Mouse (Mus musculus): ENCODE measurements around the gene Plxnd1. TPM values are rescaled to one million over a fixed set of nuclear protein-coding genes. Genes with fewer than 3 reads are reported as not detected.

The Plxnd1 gene
- polyA plus RNA-seq, 1 experiment: 26.2 TPM

DNA sequence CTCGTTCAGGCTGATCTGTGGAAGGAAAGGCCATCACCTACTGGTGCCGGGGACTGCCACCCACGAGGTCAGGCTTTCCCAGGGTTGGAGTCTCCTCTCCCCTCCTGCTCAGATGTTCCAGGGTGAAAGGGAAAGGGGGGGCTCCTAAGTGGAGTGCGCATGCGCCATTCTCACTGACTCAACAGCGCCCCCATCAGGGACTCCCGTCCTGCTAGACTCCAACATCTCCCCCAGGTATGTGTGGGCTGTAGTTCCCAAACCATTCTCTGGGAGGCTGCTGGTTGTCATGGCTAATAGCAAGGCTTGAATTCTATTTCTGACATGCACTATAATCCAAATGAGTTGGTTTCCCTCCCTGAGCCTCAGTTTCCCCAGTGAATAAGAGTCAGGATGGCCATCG, 16.2 kb downstream of the Plxnd1 start:
- Histone ChIP-seq H3K36me3 (ENCODE audit: control insufficient read depth, insufficient read depth, low read length) (no peaks in the 10 kb centered on the region), H3K27me3 (ENCODE audit: control insufficient read depth, insufficient read depth, low read length) (no peaks in the 10 kb centered on the region), H3K4me1 (ENCODE audit: control insufficient read depth, insufficient read depth, insufficient read length, low read length) (no peaks in the 10 kb centered on the region; the same call in 1 of the 2 replicates), H3K27ac (ENCODE audit: insufficient read depth, low read depth, low read length) (no peak overlapping the region), H3K4me3 (ENCODE audit: low read depth, low read length) (no peak overlapping the region)
- WGBS: 71% methylated on average over 8 of the region's 8 CpGs
- no peak for TF ChIP-seq CTCF (IDR thresholded peaks at IDR 0.05; ENCODE audit: extremely low read depth, insufficient read length, insufficient replicate concordance, low read depth, low read length)
- TF ChIP-seq POLR2A (IDR thresholded peaks at IDR 0.05; ENCODE audit: low read depth, low read length): no peak

DNA sequence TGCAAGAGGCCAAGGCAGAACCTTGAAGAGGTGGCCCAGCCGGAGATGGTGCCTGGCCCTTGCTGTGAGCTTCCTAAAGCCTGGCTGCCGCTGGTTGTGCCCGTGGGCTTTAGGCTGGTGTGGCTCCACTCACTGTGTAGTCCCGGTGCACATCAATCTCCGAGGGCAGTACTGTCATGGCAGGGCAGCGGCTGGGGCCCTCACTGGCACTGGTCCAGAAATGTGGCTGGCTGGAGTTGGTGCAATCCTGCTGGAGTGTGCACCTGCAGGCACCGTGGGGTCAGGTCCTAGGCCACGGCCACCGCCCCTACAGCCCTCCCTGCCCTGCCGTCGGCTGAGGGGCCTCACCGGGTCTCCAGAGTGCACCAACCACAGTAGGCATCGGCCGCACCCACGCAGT, 17.0 kb downstream of the Plxnd1 start:
- TF ChIP-seq POLR2A (IDR thresholded peaks at IDR 0.05; ENCODE audit: low read depth, low read length) (no peak), CTCF (IDR thresholded peaks at IDR 0.05; ENCODE audit: extremely low read depth, insufficient read length, insufficient replicate concordance, low read depth, low read length) (no peak)
- 60% methylated on average over 15 of the region's 15 CpGs for WGBS
- Histone ChIP-seq H3K27ac (ENCODE audit: insufficient read depth, low read depth, low read length) (no peak overlapping the region), H3K36me3 (ENCODE audit: control insufficient read depth, insufficient read depth, low read length) (no peaks in the 10 kb centered on the region), H3K4me3 (ENCODE audit: low read depth, low read length) (no peak overlapping the region), H3K4me1 (ENCODE audit: control insufficient read depth, insufficient read depth, insufficient read length, low read length) (no peaks in the 10 kb centered on the region; the same call in 1 of the 2 replicates), H3K27me3 (ENCODE audit: control insufficient read depth, insufficient read depth, low read length) (no peaks in the 10 kb centered on the region)

- no peaks in the 10 kb centered on the region for H3K36me3 ChIP-seq (ENCODE audit: control insufficient read depth, insufficient read depth, low read length)
- TF ChIP-seq CTCF (IDR thresholded peaks at IDR 0.05; ENCODE audit: extremely low read depth, insufficient read length, insufficient replicate concordance, low read depth, low read length) (no peak), POLR2A (IDR thresholded peaks at IDR 0.05; ENCODE audit: low read depth, low read length) (no peak)
- H3K27me3 ChIP-seq (ENCODE audit: control insufficient read depth, insufficient read depth, low read length): no peaks in the 10 kb centered on the region
- no peak overlapping the region for H3K4me3 ChIP-seq (ENCODE audit: low read depth, low read length)
- WGBS: 73% methylated on average over 8 of the region's 8 CpGs
- peaks cover 5% of the 10 kb centered on the region for H3K4me1 ChIP-seq (ENCODE audit: control insufficient read depth, insufficient read depth, insufficient read length, low read length)
- H3K27ac ChIP-seq (ENCODE audit: insufficient read depth, low read depth, low read length): no peak overlapping the region
Measured at GRCm38 (mm10) chr6:115975606-115976005, 19.2 kb downstream of the Plxnd1 start.

GRCm38 (mm10) chr6:115973881-115974662, 20.7 kb downstream of the Plxnd1 start:
- WGBS: 81% methylated on average over 16 of the region's 16 CpGs
- TF ChIP-seq CTCF (IDR thresholded peaks at IDR 0.05; ENCODE audit: extremely low read depth, insufficient read length, insufficient replicate concordance, low read depth, low read length) (no peak), POLR2A (IDR thresholded peaks at IDR 0.05; ENCODE audit: low read depth, low read length) (no peak)
- H3K27me3 ChIP-seq (ENCODE audit: control insufficient read depth, insufficient read depth, low read length): no peaks in the 10 kb centered on the region
- H3K27ac ChIP-seq (ENCODE audit: insufficient read depth, low read depth, low read length): no peak overlapping the region
- H3K4me1 ChIP-seq (ENCODE audit: control insufficient read depth, insufficient read depth, insufficient read length, low read length): peaks cover 5% of the 10 kb centered on the region
- H3K4me3 ChIP-seq (ENCODE audit: low read depth, low read length): no peak overlapping the region
- no peaks in the 10 kb centered on the region for H3K36me3 ChIP-seq (ENCODE audit: control insufficient read depth, insufficient read depth, low read length)

DNA sequence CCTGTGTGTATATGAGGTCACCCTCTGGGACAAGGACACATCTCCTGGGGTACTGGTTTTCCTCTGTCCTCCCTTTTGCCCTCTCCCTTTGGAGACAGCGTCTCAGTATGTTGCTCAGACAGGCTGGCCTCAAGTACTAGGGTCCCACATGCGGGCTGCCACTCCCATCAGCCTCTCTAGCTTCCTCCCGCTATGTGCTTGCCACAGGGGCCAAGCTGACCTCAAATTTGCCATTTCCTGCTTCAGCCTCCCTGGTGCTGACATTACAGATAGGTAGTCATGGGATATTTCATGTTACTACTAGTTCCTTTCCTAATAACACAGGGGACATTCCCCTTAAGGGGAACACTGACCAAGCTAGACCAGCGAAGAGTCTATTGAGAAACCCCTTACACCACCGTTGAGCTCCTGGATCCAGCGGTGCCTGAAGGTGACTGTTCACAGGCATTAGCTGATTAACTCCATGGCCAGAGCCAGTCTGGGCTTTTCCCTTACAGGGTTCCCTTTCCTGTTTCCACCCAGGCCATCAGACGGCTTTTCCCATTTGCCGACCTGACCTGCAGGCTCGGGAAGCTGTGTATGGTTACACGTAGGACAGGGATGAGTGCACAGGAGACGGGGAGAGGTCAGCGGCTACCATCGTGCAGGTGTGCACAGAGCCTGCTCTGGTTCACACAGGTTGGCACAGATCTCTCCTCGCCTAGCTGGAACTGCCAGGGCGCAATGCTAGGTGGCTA, 21.5 kb downstream of the Plxnd1 start:
- H3K36me3 ChIP-seq (ENCODE audit: control insufficient read depth, insufficient read depth, low read length): no peaks in the 10 kb centered on the region
- no peak overlapping the region for H3K4me3 ChIP-seq (ENCODE audit: low read depth, low read length)
- 81% methylated on average over 15 of the region's 15 CpGs for WGBS
- no peaks in the 10 kb centered on the region for H3K27me3 ChIP-seq (ENCODE audit: control insufficient read depth, insufficient read depth, low read length)
- TF ChIP-seq CTCF (IDR thresholded peaks at IDR 0.05; ENCODE audit: extremely low read depth, insufficient read length, insufficient replicate concordance, low read depth, low read length): no peak
- TF ChIP-seq POLR2A (IDR thresholded peaks at IDR 0.05; ENCODE audit: low read depth, low read length): no peak
- H3K4me1 ChIP-seq (ENCODE audit: control insufficient read depth, insufficient read depth, insufficient read length, low read length): peaks cover 9% of the 10 kb centered on the region
- no peak overlapping the region for H3K27ac ChIP-seq (ENCODE audit: insufficient read depth, low read depth, low read length)

- 76% methylated on average over 7 of the region's 7 CpGs for WGBS
- TF ChIP-seq POLR2A (IDR thresholded peaks at IDR 0.05; ENCODE audit: low read depth, low read length): no peak
- no peak for TF ChIP-seq CTCF (IDR thresholded peaks at IDR 0.05; ENCODE audit: extremely low read depth, insufficient read length, insufficient replicate concordance, low read depth, low read length)
- no peaks in the 10 kb centered on the region for H3K27me3 ChIP-seq (ENCODE audit: control insufficient read depth, insufficient read depth, low read length)
- H3K4me1 ChIP-seq (ENCODE audit: control insufficient read depth, insufficient read depth, insufficient read length, low read length): peaks cover 17% of the 10 kb centered on the region
- H3K4me3 ChIP-seq (ENCODE audit: low read depth, low read length): no peak overlapping the region
- H3K27ac ChIP-seq (ENCODE audit: insufficient read depth, low read depth, low read length): no peak overlapping the region
- H3K36me3 ChIP-seq (ENCODE audit: control insufficient read depth, insufficient read depth, low read length): no peaks in the 10 kb centered on the region
Measured at GRCm38 (mm10) chr6:115972083-115972764, 22.6 kb downstream of the Plxnd1 start.

Measured in small intestine, adult 2 months (tissue).